Mouse (Mus musculus) spleen, adult 2 months (tissue): ENCODE results near the gene Zfp653.

Experiments
- CTCF ChIP-seq: fragments of 200-500 bp; IDR thresholded peaks from 2 replicates; pipeline ENCODE4 v1.5.1; 2011; ENCODE audit warnings: mild to moderate bottlenecking, inconsistent platforms; ENCODE audit not compliant: insufficient read depth, insufficient read length, insufficient replicate concordance; ENCODE audit errors: extremely low read depth
- POLR2A ChIP-seq: fragments of 200-500 bp; IDR thresholded peaks from 2 replicates; pipeline ENCODE4 v1.6.1; 2011; ENCODE audit warnings: low read depth, low read length, inconsistent platforms

DNA sequence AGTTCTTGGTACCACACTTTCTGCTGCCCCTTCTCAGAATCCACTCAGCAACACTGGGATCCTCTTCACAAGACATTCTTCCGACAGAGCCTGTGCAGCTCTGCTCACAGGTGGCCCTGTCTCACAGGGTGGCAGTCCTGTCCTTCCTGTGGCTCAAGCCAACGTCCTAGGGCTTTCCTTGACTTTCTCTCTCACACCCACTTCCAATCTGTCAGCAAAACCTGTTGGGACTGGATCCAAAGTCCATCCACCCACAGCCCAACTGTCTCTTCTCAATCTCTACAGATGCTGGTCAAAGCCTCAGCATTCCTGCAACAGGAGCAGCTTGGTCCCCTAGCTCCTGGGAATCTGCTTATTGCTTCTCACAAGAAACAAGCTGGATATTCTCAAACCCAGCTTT, 9.8 kb downstream of the Zfp653 start:
- TF ChIP-seq POLR2A = no peak
- TF ChIP-seq CTCF = no peak
